Mouse (Mus musculus) bone marrow, adult 2 months (tissue): ENCODE measurements around the gene Dennd2c.

ENCODE experiments used
- CTCF ChIP-seq: fragments of 200-500 bp; IDR thresholded peaks from 2 replicates; pipeline ENCODE4 v1.5.1; 2011; ENCODE audit warnings: low read length, control low read depth; ENCODE audit not compliant: control insufficient read depth, insufficient read depth
- POLR2A ChIP-seq: fragments of 200-500 bp; IDR thresholded peaks from 2 replicates; pipeline ENCODE4 v1.6.1; 2011; ENCODE audit warnings: low read depth, mild to moderate bottlenecking, control low read depth, low read length, borderline replicate concordance; ENCODE audit not compliant: control insufficient read depth

DNA sequence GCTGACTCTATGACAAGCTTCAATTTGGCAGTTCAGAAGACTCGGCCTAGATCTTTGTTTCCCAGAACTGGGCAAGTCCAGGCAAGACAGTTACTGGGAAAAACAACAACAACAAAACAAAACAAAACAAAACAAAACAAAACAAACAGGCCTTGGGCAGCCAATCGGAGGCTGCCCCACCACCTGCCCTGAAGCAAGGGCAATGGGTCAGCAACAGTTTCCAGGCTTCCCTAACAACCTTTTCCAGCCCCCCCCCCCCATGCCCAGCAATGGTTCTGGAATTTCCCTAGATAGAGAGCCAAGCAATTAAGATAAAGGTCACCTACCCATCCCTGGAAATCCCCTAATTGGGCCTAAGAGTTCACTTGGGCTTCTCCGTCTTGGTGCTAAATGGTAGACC is 102.0 kb downstream of the Dennd2c start:
- no peak for TF ChIP-seq POLR2A
- TF ChIP-seq CTCF: no peak
